Mouse (Mus musculus) cortical plate, adult 2 months (tissue): ENCODE results near the gene Kcnh8. TPM values are rescaled to one million over a fixed set of nuclear protein-coding genes. Genes with fewer than 3 reads are reported as not detected.

ENCODE experiments used
- H3K27ac ChIP-seq: fragments of 200-500 bp; 2 replicates; pipeline ENCODE4 v1.5.1; 2012; ENCODE audit warnings: low read length, control low read depth, inconsistent platforms; ENCODE audit not compliant: insufficient read depth
- H3K4me1 ChIP-seq: fragments of 200-500 bp; 2 replicates; pipeline ENCODE4 v1.6.1; 2011; ENCODE audit warnings: low read length; ENCODE audit not compliant: control insufficient read depth, insufficient read depth
- H3K4me3 ChIP-seq: fragments of 200-500 bp; 2 replicates; pipeline ENCODE4 v1.5.1; 2011; ENCODE audit warnings: mild to moderate bottlenecking, low read length, control low read depth; ENCODE audit not compliant: insufficient read depth
- CTCF ChIP-seq: fragments of 200-500 bp; IDR thresholded peaks from 2 replicates; pipeline ENCODE4 v1.5.1; 2011; ENCODE audit warnings: mild to moderate bottlenecking, control low read depth, low read length; ENCODE audit not compliant: insufficient read depth; ENCODE audit errors: extremely low read depth
- POLR2A ChIP-seq: fragments of 200-500 bp; IDR thresholded peaks from 2 replicates; pipeline ENCODE4 v1.6.1; 2011; ENCODE audit warnings: mild to moderate bottlenecking, low read length, control low read depth; ENCODE audit not compliant: insufficient read depth; ENCODE audit errors: extremely low read depth
- polyA plus RNA-seq: library from polyadenylated mRNA; depleted of rRNA; stranded (reverse); fragments of >200 nt; gene quantifications from 2 replicates; pipeline ENCODE4 v1.2.3, GENCODE M21; 2012

Gene Kcnh8
- polyA plus RNA-seq, 1 experiment: 0.31 TPM

DNA sequence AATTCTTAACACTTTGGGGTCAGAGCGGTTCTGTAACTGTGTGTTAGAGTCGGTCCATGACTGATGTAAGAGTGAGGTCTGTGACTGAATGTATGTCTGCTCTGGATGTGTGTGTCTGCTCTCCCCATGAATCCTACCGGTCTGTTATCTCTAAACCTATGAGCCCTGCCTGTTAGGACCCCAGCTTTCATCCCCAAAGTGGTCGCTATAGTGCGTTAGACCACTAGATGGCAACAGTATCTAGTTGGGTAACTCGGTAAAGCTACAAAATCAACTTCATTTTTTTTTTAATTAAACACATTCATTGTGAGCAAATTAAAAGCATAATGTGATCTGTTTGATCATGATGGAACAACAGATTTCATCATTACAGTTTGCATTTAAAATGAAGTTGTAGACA lies 202.0 kb downstream of the Kcnh8 start:
- no peak overlapping the region for H3K4me3 ChIP-seq
- H3K4me1 ChIP-seq: no peaks in the 10 kb centered on the region
- TF ChIP-seq POLR2A: no peak
- TF ChIP-seq CTCF: no peak
- no peak overlapping the region for H3K27ac ChIP-seq

DNA sequence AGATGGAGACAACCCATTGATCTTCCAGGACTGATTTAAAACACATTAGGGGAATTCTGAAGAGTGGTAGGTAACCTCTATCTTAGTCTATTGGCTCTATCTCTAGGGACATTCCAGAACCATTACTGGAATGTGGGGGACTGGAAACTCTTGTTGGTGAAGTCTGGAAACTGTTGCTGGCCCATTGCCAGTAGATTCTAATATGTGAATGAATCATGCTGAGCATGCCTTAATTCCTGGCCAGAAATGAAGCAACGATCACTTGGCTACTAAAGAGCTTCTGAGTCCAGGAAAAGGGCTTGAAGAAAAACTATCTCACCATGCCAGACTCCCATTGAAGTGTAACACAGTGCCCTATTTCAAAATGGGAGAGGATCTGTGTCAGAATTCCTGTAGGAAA lies 208.3 kb downstream of the Kcnh8 start:
- Histone ChIP-seq H3K4me3 (no peak overlapping the region), H3K27ac (no peak overlapping the region), H3K4me1 (no peaks in the 10 kb centered on the region)
- no peak for TF ChIP-seq CTCF
- TF ChIP-seq POLR2A: no peak

DNA sequence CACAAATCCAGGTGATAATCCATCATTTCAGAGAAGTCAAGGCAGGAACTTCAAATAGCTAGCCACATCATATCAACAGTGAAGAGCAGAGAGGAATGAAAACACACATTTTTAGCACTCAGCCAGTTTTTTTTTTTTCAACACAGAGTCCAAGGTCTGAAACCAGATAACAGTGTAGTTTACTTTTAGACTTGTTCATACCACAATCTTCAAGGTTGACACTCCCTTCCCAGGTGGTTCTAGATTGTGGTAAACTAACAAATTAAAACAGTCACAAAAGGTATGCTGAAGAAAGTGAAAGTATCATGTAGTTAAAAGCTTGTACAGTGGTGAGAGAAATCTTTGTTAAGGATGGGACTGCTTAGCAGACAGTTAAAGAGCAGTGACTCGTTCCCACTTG lies 216.5 kb downstream of the Kcnh8 start:
- Histone ChIP-seq H3K4me3 (no peak overlapping the region), H3K4me1 (no peaks in the 10 kb centered on the region), H3K27ac (no peak overlapping the region)
- TF ChIP-seq POLR2A (no peak), CTCF (no peak)

DNA sequence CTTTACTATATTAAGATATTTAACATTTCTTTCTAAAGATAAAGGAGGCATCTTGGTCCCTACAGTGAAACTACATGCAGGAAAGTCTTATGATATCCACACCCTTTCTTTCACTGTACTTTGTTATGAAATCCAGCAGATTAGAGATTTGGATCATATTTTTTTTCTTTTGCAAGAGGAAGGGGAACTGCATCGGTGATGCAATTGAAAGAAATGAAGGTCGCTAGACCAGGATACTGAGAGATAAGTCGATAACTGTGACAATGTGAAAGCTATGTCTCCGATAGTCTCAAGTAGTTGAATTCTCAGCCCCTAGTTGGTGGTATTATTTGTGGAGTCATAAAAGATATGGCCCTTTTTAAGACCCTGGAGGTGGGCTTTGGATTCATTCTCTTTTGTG lies 227.2 kb downstream of the Kcnh8 start:
- no peaks in the 10 kb centered on the region for H3K4me1 ChIP-seq
- TF ChIP-seq CTCF (no peak), POLR2A (no peak)
- no peak overlapping the region for H3K27ac ChIP-seq
- no peak overlapping the region for H3K4me3 ChIP-seq

DNA sequence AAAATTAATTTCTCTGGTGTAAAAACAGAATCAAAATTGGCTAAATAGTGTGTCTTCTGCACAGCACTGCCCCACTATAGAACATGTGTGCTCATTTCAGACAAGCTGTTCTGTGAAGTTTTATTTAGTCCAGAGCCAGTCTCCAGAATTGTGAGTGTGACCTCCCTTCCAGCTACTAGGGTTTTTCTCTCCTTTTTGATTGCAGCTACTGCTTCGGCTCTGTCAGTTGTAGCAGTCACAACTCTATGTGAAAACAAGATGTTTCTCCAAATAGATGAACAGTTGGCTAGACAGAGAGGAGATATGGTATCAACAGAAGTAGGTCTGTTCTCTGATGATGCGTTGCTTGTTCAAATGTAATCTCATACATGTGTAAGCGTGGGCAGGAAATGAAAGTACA lies 270.7 kb downstream of the Kcnh8 start:
- H3K27ac ChIP-seq: no peak overlapping the region
- H3K4me3 ChIP-seq: no peak overlapping the region
- TF ChIP-seq POLR2A: no peak
- no peak for TF ChIP-seq CTCF
- H3K4me1 ChIP-seq: no peaks in the 10 kb centered on the region

DNA sequence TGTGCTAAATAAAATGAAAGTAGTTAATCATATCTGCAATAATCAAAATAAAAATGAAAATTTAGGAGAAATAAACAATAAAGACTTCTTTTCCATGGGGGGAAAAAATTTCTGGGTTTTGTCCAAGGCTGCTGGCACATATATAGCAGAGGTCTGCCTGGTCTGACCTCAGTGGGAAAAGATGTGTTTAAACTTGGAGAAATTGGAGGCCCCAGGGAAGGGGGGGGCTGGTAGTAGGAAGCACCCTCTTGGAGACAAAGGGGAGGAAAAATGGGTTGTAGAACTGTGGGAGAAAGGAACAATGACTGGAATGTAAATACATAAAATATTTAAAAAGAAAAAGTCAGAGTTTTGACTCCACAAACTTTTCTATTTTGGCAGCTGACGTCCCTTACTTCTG lies 276.5 kb downstream of the Kcnh8 start:
- TF ChIP-seq CTCF (no peak), POLR2A (no peak)
- H3K4me1 ChIP-seq: no peaks in the 10 kb centered on the region
- no peak overlapping the region for H3K4me3 ChIP-seq
- H3K27ac ChIP-seq: no peak overlapping the region

DNA sequence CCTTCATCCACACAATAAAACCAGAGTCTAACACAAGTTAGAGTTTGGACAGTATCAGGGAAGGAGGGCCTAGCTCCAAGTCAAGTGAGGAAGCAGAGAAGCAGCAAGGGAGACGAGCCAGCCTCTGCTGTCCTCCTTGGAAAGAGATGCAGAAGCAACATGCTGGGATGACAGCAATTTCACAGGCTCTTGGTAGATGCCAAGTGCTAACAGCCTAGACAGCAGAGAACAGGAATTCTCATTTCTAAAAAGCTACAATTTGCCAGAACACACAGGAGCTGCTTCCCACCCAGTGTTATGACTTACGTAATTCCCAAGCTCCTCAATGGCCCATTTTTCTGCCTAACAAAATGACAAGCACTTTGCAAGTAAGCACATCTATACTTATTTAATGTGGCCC lies 277.5 kb downstream of the Kcnh8 start:
- no peak overlapping the region for H3K4me3 ChIP-seq
- no peak overlapping the region for H3K27ac ChIP-seq
- TF ChIP-seq POLR2A: no peak
- TF ChIP-seq CTCF: no peak

DNA sequence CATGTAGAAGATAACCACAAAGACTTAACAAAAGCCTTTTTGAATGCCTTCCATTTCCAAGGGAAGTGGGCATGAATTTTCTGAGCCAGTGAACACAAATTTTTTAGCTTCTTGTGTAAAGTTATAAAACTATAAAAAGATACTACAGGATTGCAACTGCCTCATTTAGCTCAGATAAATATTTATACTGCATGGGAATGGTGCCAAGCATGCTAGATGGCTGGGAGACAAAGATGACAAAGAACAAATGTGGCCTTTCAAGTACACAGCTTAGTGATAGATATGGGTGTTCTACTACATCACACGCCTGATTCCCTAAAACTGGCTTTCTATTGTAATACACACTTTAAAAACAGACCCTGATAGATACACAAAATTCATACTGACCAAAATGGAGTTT lies 282.7 kb downstream of the Kcnh8 start:
- TF ChIP-seq CTCF (no peak), POLR2A (no peak)
- H3K27ac ChIP-seq: no peak overlapping the region
- no peak overlapping the region for H3K4me3 ChIP-seq
- H3K4me1 ChIP-seq: no peaks in the 10 kb centered on the region

More for the DNA sequence above, 277.5 kb downstream of the Kcnh8 start:
- H3K4me1 ChIP-seq: no peaks in the 10 kb centered on the region

DNA sequence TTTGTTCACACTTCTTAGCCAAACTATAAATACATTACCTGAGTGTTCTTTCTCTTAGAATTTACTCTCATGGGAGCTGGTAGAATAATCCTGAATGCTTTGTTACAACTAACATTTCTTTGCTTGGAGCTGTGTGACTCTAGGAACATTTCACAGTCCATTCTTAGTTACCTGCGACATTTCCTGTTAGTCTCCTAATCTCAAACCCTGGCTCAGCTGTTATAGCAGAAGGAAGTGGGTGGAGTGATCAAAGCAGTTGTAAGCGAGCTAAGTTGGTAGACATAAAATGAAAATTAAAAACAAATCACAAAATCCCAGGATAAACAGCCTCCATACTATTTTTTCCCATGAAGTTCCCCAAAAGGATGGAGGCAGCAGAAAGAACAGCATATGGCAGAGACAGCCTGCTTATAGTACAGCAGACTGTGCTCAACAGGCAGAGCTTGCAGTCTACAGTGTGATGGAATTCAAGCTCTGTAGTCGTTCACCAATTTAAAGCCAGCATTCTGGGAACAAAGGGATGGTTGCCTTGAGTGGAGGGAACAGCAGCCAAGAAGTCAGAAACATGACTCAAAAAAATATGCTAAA lies 318.1 kb downstream of the Kcnh8 start:
- H3K4me3 ChIP-seq: no peak overlapping the region
- no peaks in the 10 kb centered on the region for H3K4me1 ChIP-seq
- no peak overlapping the region for H3K27ac ChIP-seq
- no peak for TF ChIP-seq POLR2A
- TF ChIP-seq CTCF: no peak

DNA sequence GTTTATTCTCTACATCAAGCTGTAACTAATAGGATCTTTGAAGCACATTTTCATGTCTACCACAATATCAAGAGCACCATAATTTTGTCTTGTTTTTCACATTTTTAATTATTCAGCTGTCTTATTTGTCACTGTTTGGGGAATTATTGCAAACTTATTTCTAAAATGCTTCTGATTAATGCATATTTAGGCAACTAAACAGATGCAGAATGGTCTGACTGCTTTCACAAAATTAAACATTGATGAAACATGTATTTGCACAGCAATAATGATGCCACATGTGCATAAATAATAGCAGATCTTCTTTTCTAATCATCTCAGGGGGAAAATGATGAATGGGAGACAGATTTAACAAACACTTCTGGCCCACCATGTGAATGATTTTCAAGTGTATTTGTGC lies 341.5 kb downstream of the Kcnh8 start:
- Histone ChIP-seq H3K4me3 (no peak overlapping the region), H3K27ac (no peak overlapping the region), H3K4me1 (no peaks in the 10 kb centered on the region)
- TF ChIP-seq POLR2A (no peak), CTCF (no peak)
